Mouse (Mus musculus): ENCODE data around the gene Fbp2. TPM values are rescaled to one million over a fixed set of nuclear protein-coding genes. Genes with fewer than 3 reads are reported as not detected.
A peak's percentile ranks its signal among the peaks of the same experiment; 100 is the strongest.

Fbp2 gene
- total RNA-seq (2021), result not detected

DNA sequence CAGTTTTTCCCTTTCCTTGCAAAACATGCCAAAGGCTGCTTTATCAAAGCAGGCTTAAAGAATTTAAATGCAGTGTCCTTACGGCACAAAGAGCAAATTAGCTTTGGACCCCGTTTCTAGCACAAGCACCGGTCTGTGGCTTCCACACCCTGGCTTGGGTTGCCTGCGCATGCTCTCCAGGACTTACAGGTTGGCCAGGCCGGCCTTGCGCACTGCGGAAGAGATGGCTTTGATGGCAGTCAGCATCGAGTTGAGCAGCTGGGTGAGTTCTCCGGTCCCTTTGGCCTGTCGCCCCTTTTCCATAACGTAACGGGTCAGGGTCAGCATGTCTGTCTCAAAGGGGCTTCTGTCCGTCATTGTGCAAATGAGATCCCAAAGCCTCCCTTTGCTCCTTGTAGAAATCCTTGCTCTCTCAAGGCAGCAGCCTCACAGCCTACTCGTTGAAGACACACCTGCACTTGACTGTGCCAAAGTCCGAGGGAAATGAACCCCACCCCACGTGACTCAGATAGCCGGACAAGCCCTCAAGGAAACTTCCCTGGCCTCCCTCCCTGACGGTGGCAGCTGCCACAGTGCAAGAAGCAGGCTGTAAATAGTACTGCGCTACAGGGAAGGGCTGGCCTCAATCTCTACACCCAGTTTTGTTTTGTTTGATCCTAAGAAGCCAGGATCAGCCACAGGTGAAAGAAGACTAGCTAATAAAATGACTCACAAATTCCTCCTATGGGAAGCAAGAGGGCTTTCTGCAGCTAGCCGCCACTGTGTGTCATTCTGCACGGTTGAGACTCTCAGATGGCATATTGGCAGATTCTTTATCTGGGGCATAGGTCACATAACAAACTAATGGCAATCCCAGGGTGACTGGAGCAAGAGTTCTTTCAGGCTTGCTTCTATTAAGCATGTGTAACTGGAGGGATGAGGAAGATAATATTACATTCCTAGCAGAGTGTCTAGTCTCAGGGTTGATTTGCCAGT is at the start of gene Fbp2:
TSS of gene Fbp2 (minus strand) at position 482 of the 975 bp plus-strand sequence.
- no peak for DNase-seq (ENCODE audit: low spot score in 2 of 2)

GRCm38 (mm10) chr13:62907527-62908162 is 49.4 kb upstream of the Fbp2 start:
- DNase-seq (ENCODE audit: low spot score in 2 of 2), result peak; percentile 36 to 41
- intact Hi-C loops (cut with DNase I), result no loop called here

More for the DNA sequence above, at the start of gene Fbp2:
- intact Hi-C loops (cut with DNase I), result loop anchor here (2.0 to 10.0 kb wide), 3 partner anchors 95 to 393 kb away; partner anchors contain the start of gene Gm49359

DNA sequence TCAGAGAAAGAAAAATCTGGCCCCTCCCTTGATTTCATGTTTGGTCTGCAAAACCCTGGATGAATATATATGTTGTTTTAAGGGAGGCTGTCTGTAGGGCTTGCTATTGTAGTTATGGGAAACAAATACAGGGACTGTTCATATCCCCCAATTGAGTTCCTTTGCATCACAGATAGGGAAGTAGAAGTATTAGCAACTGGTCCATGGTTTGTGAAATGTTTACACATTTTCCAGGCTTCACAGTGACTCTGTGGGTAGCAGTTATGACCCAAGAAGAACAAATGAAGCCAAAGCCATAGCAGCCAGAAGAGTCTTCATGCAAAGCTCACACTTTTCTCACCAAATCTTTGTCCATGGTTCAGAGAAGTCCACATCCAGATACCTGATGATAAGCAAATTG is 42.9 kb upstream of the Fbp2 start:
- intact Hi-C loops (cut with DNase I), result no loop called here
- no peak for DNase-seq (ENCODE audit: low spot score in 2 of 2)

DNA sequence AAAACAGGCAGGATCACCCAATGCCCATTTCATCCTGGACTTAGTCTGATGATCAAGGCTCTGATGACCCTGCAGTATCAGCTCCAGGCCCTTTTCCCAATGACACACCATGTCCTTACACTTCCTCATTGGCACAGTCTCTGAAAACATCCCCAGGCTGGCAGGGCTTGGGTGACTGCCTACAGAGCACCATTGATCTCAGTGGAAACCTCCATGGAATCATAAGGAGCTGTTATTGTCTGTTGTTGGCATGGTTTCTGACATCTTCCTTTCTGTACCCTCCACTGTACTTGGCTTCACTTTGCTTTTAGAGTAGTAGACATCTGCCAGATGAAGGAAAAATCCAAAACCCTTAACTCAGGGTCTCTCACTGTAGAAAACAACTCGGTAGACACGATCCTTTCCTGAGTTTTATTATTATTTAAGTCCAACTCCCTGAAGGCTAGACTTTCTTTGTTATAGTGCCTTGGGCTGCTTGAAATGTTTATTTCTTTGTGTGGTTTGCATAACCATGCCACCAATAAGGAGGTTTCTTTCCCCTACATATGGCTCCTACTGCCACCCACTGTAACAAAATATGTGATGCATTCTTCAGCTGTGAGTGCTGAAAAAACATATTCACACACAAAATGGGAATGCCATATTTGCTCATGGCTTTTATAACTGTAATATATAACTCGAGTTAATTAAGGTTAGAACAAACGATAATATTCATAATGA is 39.9 kb upstream of the Fbp2 start:
- DNase-seq (ENCODE audit: low spot score in 2 of 2), result no peak
- intact Hi-C loops (cut with DNase I), result no loop called here

GRCm38 (mm10) chr13:62893044-62893842 is 35.0 kb upstream of the Fbp2 start:
- intact Hi-C loops (cut with DNase I), result no loop called here

DNA sequence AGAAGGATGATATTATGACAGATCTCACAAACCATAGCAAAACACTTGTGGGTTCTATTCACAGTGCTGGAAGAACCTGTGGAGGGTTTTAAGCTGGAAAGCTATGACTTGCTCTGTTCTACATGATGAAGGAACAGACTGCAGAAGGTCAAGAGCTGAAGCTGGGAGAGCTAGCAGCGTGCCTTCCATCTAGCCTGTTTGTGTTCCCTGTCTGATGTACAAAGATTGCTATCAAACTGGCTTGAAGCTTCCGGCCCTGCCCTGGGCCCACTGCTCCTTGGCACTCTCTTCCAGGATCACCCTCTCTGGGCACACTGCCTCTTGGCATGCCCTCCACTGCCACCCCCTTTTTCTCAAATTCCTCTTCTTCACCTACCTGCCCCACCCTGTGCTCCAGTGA is 31.1 kb upstream of the Fbp2 start:
- intact Hi-C loops (cut with DNase I), result no loop called here
- no peak for DNase-seq (ENCODE audit: low spot score in 2 of 2)

More at GRCm38 (mm10) chr13:62893044-62893842, 35.0 kb upstream of the Fbp2 start:
- DNase-seq (ENCODE audit: low spot score in 2 of 2), result no peak

GRCm38 (mm10) chr13:62887712-62888441 is 29.7 kb upstream of the Fbp2 start, which contains the start of gene Fbp1:
Gene Fbp1, minus strand, starts transcription at chr13:62888282.
- no peak for DNase-seq (ENCODE audit: low spot score in 2 of 2)
- intact Hi-C loops (cut with DNase I), result no loop called here

GRCm38 (mm10) chr13:62884536-62884935 is 26.3 kb upstream of the Fbp2 start:
- no peak for DNase-seq (ENCODE audit: low spot score in 2 of 2)
- intact Hi-C loops (cut with DNase I), result no loop called here

- DNase-seq (ENCODE audit: low spot score in 2 of 2), result no peak
- intact Hi-C loops (cut with DNase I), result no loop called here
Observed at GRCm38 (mm10) chr13:62883925-62884324, 25.7 kb upstream of the Fbp2 start.

DNA sequence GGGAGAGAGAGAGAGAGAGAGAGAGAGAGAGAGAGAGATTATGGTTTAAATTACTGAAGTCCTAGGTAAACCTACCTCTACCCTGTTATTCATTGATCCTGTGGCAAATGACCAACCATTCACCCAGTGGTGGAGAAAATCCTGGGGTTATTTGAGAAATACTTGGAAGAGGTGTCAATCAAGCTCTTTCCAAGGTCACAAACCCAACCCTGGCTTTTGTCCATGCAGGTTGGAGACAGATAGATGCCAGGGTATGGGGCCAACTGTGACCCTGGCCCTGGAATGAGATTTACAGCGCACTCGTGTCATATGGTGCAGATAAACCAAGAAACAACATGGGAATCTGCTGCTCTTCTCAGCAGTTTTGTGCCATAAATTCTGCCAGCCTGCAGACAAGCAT is 25.2 kb upstream of the Fbp2 start:
- intact Hi-C loops (cut with DNase I), result no loop called here
- no peak for DNase-seq (ENCODE audit: low spot score in 2 of 2)

GRCm38 (mm10) chr13:62882856-62883255 is 24.6 kb upstream of the Fbp2 start:
- intact Hi-C loops (cut with DNase I), result no loop called here

GRCm38 (mm10) chr13:62881336-62881735 is 23.1 kb upstream of the Fbp2 start:
- no peak for DNase-seq (ENCODE audit: low spot score in 2 of 2)
- intact Hi-C loops (cut with DNase I), result no loop called here

More at GRCm38 (mm10) chr13:62882856-62883255, 24.6 kb upstream of the Fbp2 start:
- no peak for DNase-seq (ENCODE audit: low spot score in 2 of 2)

DNA sequence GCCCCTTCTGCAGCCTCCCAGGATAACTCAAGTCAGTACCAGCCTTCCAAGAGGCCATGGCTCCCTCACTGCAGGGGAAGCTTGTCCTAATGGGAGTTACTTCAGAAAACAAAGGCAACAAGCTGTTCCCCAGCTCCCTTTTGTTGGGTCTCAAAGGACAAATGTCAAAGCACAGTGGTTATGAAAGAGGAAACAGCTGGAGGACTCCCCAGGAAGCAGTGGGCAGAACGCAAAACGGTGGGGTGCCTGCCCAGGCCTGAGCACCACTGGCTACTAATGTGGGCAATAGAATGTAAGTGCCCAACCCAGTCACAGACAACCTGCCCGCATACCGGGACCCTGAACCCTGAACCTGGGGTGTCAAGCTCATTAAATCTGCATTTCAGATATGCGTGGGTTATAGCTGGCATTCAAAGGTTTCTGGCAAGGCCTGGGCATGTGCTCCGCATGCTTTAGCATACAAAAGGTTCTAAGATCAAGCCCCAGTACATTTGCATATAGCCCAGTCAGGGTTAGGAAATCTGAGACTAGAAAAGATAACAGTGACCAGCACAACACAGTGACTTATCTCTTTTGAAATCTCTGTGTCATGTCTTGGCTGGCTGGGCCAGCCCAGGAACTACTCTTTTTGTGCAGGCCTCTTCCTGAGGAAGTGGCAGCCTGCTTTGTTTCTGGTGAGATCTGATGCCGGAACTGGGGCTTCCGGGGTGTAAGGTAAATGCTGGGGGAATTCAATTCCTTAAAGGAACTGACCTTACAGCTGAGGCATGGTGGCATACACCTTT is 21.8 kb upstream of the Fbp2 start:
- no peak for DNase-seq (ENCODE audit: low spot score in 2 of 2)
- intact Hi-C loops (cut with DNase I), result no loop called here

DNA sequence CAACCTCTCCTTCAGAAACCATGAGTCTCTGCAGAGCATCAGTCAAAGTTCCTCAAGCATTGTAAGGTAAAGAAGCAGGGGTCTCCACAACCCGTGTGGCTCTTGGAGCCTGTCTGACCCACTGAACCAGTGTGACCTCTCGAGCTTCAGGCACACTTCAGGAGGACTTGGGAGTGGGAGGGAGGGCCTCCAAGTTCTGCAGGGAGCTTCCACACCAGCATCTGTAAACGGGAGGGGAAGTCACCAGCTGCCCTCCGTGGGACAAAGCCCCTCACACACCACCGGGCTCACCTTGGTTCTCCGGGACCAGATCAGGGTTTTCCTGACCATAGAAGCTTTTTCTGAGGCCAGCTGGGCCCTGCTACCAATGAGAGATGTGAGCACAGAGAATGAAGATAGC is 21.2 kb upstream of the Fbp2 start:
- DNase-seq (ENCODE audit: low spot score in 2 of 2), result no peak
- intact Hi-C loops (cut with DNase I), result no loop called here

- DNase-seq (ENCODE audit: low spot score in 2 of 2), result no peak
- intact Hi-C loops (cut with DNase I), result no loop called here
Observed at GRCm38 (mm10) chr13:62877247-62877646, 19.0 kb upstream of the Fbp2 start.

DNA sequence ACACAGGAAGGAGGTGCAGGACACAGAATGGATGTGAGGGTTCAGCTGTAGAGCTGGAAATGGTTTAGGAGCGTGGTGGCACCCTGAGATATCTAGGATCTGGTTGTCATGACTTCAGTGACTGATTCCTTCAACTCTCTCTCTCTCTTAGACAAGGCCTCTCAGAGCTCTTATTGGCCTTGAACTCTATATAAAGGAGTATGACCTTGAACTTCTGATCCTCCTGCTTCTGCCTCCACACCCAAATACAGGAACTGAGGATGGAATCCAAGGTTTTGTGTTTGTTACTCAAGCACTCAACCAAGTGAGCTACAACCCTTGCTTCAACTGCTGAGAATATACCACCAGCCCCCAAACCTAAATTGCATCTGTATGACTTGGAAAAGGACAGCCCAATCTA is 17.9 kb upstream of the Fbp2 start:
- DNase-seq (ENCODE audit: low spot score in 2 of 2), result no peak
- intact Hi-C loops (cut with DNase I), result no loop called here

GRCm38 (mm10) chr13:62872252-62872651 is 14.0 kb upstream of the Fbp2 start:
- intact Hi-C loops (cut with DNase I), result no loop called here
- no peak for DNase-seq (ENCODE audit: low spot score in 2 of 2)

DNA sequence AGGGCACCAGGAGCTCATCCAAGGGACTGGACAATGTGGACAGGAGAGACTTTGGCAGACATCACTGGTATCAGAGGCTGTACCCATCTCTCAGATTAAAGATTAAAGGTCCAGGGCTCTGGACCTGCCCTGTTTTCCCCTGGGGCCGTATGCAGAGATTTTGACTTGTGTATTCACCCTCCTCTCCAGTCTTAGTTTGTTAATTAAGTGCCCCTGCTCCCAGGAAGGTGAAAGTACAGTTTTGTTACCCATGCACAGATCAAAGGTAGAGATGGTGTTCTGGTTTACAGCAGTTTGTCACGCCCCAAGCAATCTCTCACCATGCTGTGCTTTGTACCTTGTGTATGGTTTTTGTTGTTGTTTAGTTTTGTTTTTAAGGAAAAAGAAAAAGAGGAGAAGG is 12.4 kb upstream of the Fbp2 start:
- intact Hi-C loops (cut with DNase I), result no loop called here
- no peak for DNase-seq (ENCODE audit: low spot score in 2 of 2)
